Mouse (Mus musculus): Measurements from ENCODE around the gene Srebf2. TPM values are rescaled to one million over a fixed set of nuclear protein-coding genes. Genes with fewer than 3 reads are reported as not detected.

The Srebf2 gene
- total and polyA plus RNA-seq, 3 experiments: 22.4 to 45.3 (median 24.2) TPM

DNA sequence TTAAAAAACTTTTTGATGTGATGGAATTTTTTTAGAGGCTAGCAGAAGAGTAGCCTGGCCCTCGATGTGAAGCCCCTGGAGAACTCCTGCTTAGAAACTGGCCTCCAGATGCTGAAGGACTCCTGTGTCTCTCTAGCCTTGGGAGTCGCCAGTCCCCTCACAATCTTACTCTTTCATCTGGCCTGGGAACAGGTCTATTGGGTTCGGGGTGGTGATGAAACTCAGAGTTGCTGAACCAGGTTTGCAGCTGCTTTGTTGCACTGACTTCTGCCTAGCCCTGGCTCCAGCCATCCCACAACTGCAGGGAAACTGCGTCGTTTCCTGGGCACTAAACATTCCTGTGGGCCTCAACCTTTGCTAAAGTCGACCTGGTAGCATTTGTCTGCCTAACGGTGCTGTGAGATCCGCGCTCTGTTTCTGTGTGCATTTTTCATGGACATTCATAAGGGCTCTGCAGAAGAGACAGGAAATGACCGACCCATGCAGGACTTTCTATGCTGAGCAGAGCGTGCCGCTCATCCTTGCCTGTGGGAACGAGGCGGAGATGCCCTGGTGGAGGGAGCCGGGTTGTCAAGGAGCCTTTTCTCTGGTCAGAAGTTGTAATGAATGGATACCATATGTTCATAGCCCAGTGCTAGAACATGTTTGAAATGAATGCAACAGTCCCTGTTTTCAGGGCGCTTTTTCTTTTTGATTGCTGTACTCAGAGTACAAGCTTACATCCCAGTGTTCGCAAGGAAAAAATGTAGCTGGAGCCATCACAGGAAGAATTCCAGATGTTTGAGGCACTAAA, 11.5 kb downstream of the Srebf2 start:
- Histone ChIP-seq H3K9ac (ENCODE audit: low read depth, low read length) (no peak overlapping the region), H3K79me2 (replicated peaks; ENCODE audit: control insufficient read depth, insufficient read depth, low read length) (peaks cover 4% of the 10 kb centered on the region), H3K36me3 (ENCODE audit: control insufficient read depth, insufficient read depth, low read length) (no peaks in the 10 kb centered on the region), H3K4me1 (ENCODE audit: control insufficient read depth, insufficient read depth, low read length) (peaks cover 7% of the 10 kb centered on the region), H3K27ac (no peak overlapping the region), H3K4me3 (no peak overlapping the region), H3K27me3 (ENCODE audit: control insufficient read depth, insufficient read depth, low read length) (no peaks in the 10 kb centered on the region)
- TF ChIP-seq POLR2A (IDR thresholded peaks at IDR 0.05; ENCODE audit: insufficient read depth, low read depth, low read length): no peak
- no peak for TF ChIP-seq EP300 (IDR thresholded peaks at IDR 0.05; ENCODE audit: insufficient read depth, low read depth, low read length)
- no peak for TF ChIP-seq CTCF (IDR thresholded peaks at IDR 0.05)
- 54% methylated on average over 17 of the region's 17 CpGs for WGBS
- intact Hi-C loops (cut with DNase I): no loop called here
- no peak for DNase-seq

GRCm38 (mm10) chr15:82159471-82159870, 12.5 kb downstream of the Srebf2 start:
- no peak for TF ChIP-seq POLR2A (IDR thresholded peaks at IDR 0.05; ENCODE audit: insufficient read depth, low read depth, low read length)
- no peak for TF ChIP-seq EP300 (IDR thresholded peaks at IDR 0.05; ENCODE audit: insufficient read depth, low read depth, low read length)
- TF ChIP-seq CTCF (IDR thresholded peaks at IDR 0.05): no peak
- intact Hi-C loops (cut with DNase I): no loop called here

DNA sequence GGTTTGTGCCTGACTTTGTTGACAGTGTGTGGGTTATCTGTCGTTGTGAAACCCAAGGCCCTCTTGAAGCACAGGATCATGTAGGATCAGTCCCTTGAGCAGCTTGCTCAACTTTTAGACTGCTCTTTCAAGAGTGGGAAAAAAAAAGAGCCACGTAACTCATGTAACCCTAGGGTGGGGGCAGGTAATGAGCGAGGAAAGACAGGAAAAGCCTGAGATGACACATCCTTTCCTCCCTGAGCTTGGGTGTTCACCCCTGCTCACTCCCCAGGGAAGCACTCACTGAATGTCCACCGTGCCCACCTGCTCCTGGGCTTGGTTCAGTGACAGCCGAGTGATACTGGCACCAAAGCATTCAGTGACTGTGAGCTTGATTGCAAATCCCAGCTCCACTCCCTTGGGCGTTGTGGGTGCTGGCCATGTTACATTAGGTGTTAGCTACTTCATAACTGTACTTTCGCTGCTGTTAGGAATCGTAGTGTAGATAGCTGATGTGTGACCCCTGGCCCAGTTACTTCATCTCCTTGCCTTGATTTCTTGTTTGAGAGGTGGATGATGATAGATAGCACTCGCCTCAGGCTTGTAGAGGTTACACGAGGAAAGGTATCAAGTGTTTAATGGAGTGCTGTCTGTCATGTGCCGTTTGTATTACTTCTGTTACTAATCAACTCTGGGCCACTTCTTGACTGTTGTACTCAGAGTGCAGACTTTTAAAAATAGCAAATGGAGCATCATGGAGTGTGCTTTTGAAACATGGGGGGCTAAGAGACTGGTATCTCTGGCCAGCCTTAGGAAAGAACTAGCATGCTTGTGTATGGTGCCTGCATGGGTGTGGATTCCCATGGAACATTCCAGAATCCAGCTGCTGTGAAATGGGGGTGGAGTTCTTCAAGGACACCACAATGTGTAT, 14.0 kb downstream of the Srebf2 start:
- DNase-seq: no peak
- 57% methylated on average over 11 of the region's 11 CpGs for WGBS
- intact Hi-C loops (cut with DNase I): no loop called here
- no peak overlapping the region for H3K27ac ChIP-seq
- peaks cover 7% of the 10 kb centered on the region for H3K4me1 ChIP-seq (ENCODE audit: control insufficient read depth, insufficient read depth, low read length)
- peaks cover 2% of the 10 kb centered on the region; the same call in 1 of the 2 replicates for H3K79me2 ChIP-seq (replicated peaks; ENCODE audit: control insufficient read depth, insufficient read depth, low read length)
- no peaks in the 10 kb centered on the region for H3K36me3 ChIP-seq (ENCODE audit: control insufficient read depth, insufficient read depth, low read length)
- no peak overlapping the region for H3K9ac ChIP-seq (ENCODE audit: low read depth, low read length)
- no peak for TF ChIP-seq POLR2A (IDR thresholded peaks at IDR 0.05; ENCODE audit: insufficient read depth, low read depth, low read length)
- TF ChIP-seq CTCF (IDR thresholded peaks at IDR 0.05): no peak
- no peak for TF ChIP-seq EP300 (IDR thresholded peaks at IDR 0.05; ENCODE audit: insufficient read depth, low read depth, low read length)
- H3K4me3 ChIP-seq: no peak overlapping the region
- H3K27me3 ChIP-seq (ENCODE audit: control insufficient read depth, insufficient read depth, low read length): no peaks in the 10 kb centered on the region

More at GRCm38 (mm10) chr15:82159471-82159870, 12.5 kb downstream of the Srebf2 start:
- Histone ChIP-seq H3K27me3 (ENCODE audit: control insufficient read depth, insufficient read depth, low read length) (no peaks in the 10 kb centered on the region), H3K36me3 (ENCODE audit: control insufficient read depth, insufficient read depth, low read length) (no peaks in the 10 kb centered on the region), H3K4me1 (ENCODE audit: control insufficient read depth, insufficient read depth, low read length) (peaks cover 7% of the 10 kb centered on the region), H3K4me3 (no peak overlapping the region), H3K79me2 (replicated peaks; ENCODE audit: control insufficient read depth, insufficient read depth, low read length) (peaks cover 2% of the 10 kb centered on the region; the same call in 1 of the 2 replicates), H3K9ac (ENCODE audit: low read depth, low read length) (no peak overlapping the region), H3K27ac (no peak overlapping the region)
- DNase-seq: no peak
- WGBS: 90% methylated on average over 9 of the region's 9 CpGs

- intact Hi-C loops (cut with DNase I): no loop called here
- 92% methylated on average over 12 of the region's 12 CpGs for WGBS
- peaks cover 7% of the 10 kb centered on the region for H3K4me1 ChIP-seq (ENCODE audit: control insufficient read depth, insufficient read depth, low read length)
- H3K36me3 ChIP-seq (ENCODE audit: control insufficient read depth, insufficient read depth, low read length): no peaks in the 10 kb centered on the region
- H3K27me3 ChIP-seq (ENCODE audit: control insufficient read depth, insufficient read depth, low read length): no peaks in the 10 kb centered on the region
- H3K4me3 ChIP-seq: no peak overlapping the region
- no peak overlapping the region for H3K27ac ChIP-seq
- no peak overlapping the region for H3K9ac ChIP-seq (ENCODE audit: low read depth, low read length)
- H3K79me2 ChIP-seq (replicated peaks; ENCODE audit: control insufficient read depth, insufficient read depth, low read length): 0 out of 2 replicates have a peak, but pooled peaks cover 2% of the 10 kb centered on the region
- DNase-seq: no peak
- TF ChIP-seq POLR2A (IDR thresholded peaks at IDR 0.05; ENCODE audit: insufficient read depth, low read depth, low read length): no peak
- no peak for TF ChIP-seq CTCF (IDR thresholded peaks at IDR 0.05)
- TF ChIP-seq EP300 (IDR thresholded peaks at IDR 0.05; ENCODE audit: insufficient read depth, low read depth, low read length): no peak
These were observed 15.1 kb downstream of the Srebf2 start for GRCm38 (mm10) chr15:82161965-82162600.

DNA sequence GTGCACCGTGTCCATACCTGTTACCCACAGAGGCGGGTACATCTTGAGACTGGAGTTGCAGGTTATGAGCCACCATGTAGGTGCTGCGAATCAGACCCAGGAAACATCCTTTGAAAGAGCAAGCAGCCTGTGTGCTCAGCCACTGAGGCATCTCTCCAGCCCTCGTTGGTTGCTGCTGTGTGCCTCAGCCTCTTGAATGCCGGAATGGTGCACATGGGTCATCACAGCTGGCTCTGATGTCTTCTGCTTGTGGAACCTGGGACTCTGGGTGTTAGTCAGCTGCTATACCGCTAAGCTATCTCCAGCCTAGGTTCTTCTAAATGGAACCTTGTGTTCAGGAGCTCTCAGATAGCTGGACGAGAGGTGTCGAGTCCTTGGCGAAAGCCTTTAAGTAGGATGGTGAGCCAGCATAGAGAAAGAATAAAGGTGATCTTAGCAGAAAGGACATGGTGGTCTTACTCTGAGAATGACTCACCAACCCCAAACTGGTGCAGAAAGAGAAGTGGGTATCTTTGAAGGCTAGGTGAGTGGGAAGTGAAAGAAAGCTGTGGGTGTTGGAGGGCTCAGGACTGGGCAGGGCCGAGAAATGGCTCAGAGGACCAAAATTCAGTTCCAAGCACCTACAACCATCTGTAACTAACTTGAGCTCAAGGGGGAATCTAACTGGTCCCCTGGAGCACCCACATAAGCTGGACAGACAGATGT, 16.5 kb downstream of the Srebf2 start:
- Histone ChIP-seq H3K4me1 (ENCODE audit: control insufficient read depth, insufficient read depth, low read length) (peaks cover 7% of the 10 kb centered on the region), H3K79me2 (replicated peaks; ENCODE audit: control insufficient read depth, insufficient read depth, low read length) (peaks cover 3% of the 10 kb centered on the region; the same call in 1 of the 2 replicates), H3K9ac (ENCODE audit: low read depth, low read length) (no peak overlapping the region), H3K4me3 (no peak overlapping the region), H3K36me3 (ENCODE audit: control insufficient read depth, insufficient read depth, low read length) (no peaks in the 10 kb centered on the region), H3K27me3 (ENCODE audit: control insufficient read depth, insufficient read depth, low read length) (no peaks in the 10 kb centered on the region), H3K27ac (no peak overlapping the region)
- TF ChIP-seq POLR2A (IDR thresholded peaks at IDR 0.05; ENCODE audit: insufficient read depth, low read depth, low read length): no peak
- TF ChIP-seq CTCF (IDR thresholded peaks at IDR 0.05): no peak
- no peak for TF ChIP-seq EP300 (IDR thresholded peaks at IDR 0.05; ENCODE audit: insufficient read depth, low read depth, low read length)
- intact Hi-C loops (cut with DNase I): loop anchor here (2.0 kb wide), 1 partner anchor 99 kb away; no protein-coding TSS in a partner anchor
- 85% methylated on average over 10 of the region's 10 CpGs for WGBS
- no peak for DNase-seq
